In the genomic region with DNA sequence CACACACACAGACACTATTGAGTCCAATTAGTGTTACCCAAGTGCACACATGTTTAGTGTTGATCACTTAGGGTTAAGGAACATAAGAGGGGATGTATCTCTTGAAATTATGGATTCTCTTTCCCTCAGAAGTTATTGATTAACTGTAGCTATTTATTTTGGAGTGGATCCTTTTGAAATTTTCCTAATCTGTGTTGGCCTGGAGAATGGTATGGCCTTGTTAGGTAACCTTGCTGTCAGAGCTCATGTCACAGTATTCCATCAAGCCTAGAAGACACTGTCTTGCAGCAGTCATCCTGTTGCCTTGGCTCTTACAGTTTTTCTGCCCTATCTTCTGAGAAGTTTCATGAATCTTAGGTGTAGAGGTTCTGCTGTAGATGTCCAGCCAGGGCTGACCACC, we compare ENCODE assay signal across 16 mouse cellular contexts.
"Had no signal": no experiment of that assay in that cellular context is flagged by ENCODE, and none has a peak within 500 bp of the region (broad histone marks: within the 10 kb centered on the region; RNA-seq: fewer than 3 reads in every experiment).

No protein-coding gene starts in this region.

- H3K4me2 ChIP-seq: neural tube, embryonic 13.5 days; neural tube, embryonic 15.5 days; stomach, embryonic 15.5 days had no signal

- H3K4me3 ChIP-seq: neural tube, embryonic 13.5 days; neural tube, embryonic 15.5 days; stomach, embryonic 15.5 days had no signal

- H3K9me3 ChIP-seq: neural tube, embryonic 13.5 days; neural tube, embryonic 15.5 days; stomach, embryonic 15.5 days had no signal

- H3K4me1 ChIP-seq: neural tube, embryonic 13.5 days; neural tube, embryonic 15.5 days; stomach, embryonic 15.5 days had no signal

- H3K27me3 ChIP-seq: neural tube, embryonic 13.5 days; neural tube, embryonic 15.5 days; stomach, embryonic 15.5 days had no signal

- H3K36me3 ChIP-seq: neural tube, embryonic 13.5 days; neural tube, embryonic 15.5 days; stomach, embryonic 15.5 days had no signal

- H3K9ac ChIP-seq: neural tube, embryonic 13.5 days; neural tube, embryonic 15.5 days; stomach, embryonic 15.5 days had no signal

- DNase-seq: retina, postnatal 1 day; right cerebral cortex, adult 18-20 months; right cerebral cortex, postnatal 14 days; right cerebral cortex, postnatal 25 days; right cerebral cortex, postnatal 4 days; spleen, adult 18-20 months; thymus, adult 18-20 months; thymus, adult 2 months; thymus, postnatal 14 days; thymus, postnatal 25 days; thymus, postnatal 36 days; thymus, postnatal 4 days had no signal

- H3K27ac ChIP-seq: neural tube, embryonic 13.5 days; neural tube, embryonic 15.5 days; stomach, embryonic 15.5 days; stomach, postnatal 0 days had no signal
